Mouse (Mus musculus): ENCODE measurements around the gene Mroh8. TPM values are rescaled to one million over a fixed set of nuclear protein-coding genes. Genes with fewer than 3 reads are reported as not detected.
"Not testable (repeated sequence)": the region's sequence is repeated elsewhere in the genome, so short reads cannot be mapped to it uniquely, and the experiment has no call there.

Mroh8 gene
- total RNA-seq, 2 experiments from 2014 or later, result 1.3 to 1.6 TPM

DNA sequence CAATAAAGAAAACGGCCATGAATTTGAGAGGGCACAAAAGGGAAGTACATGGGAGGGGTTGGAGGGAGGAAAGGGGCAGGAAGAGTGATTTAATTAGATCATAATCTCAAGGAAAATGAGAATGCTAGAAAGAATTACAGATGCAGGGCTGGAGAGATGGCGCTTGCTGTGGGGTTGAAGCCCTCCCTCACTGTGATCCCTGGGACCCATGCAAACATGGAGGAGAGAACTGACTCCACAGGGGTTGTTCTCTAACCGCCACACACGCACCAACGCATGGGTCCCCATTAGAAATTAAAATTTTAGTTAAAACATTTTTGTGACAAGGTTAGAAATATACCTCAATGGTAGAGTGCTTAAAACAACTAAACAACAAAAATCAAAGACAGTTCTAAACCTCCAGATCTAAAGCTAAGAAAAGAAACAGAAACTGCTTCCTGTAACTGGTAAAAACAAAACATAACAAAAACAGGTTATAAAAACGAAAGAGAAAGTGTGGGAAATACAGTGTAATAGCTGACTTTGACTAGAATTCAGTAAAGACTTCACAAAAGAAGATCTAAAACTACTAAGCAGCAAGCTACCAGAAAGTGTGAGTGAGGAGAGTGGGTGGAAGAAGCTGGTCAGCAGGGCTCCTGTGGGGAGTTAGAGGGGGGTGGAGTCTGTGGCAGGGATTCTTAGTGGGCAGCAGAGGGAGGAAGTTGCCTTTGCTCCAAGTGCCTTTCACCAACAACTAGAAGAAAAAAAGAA lies 78.1 kb downstream of the Mroh8 start:
- DNase-seq (ENCODE audit: low spot score in 2 of 2), result peak in 1 of 2 experiments; percentile 12

DNA sequence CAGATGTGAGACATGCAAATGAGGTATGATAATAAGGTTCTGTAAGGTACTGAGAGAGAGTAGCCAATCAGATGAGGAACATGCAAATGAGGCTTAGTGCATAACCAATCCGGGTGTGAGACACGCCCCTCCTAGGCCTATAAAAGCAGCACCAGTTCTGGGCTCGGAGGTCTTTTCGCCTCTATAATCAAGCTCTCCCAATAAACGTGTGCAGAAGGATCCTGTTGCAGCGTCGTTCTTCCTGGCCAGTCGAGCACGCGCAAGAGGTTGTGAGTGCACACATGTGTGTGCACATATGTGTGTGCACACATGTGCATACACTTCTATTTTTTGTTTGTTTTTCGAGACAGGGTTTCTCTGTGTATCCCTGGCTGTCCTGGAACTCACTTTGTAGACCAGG lies 80.9 kb downstream of the Mroh8 start:
- DNase-seq (ENCODE audit: low spot score in 2 of 2), result not testable (repeated sequence)

DNA sequence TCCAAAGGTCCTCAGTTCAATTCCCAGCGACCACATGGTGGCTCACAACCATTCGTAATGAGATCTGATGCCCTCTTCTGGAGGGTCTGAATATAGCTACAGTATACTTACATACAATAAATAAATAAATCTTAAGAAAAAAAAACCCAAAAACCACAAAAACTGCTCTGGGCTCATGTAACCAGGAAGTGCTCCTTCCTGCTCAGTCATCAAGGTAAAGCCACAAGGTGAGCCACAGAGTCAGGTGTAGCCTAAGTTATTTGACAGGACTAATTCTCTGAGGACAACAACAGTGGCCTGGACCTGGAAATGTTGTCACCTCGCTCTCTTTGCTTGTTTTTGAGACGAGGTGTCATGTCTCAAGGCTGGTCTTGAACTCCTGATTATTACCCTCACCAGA lies 88.7 kb downstream of the Mroh8 start:
- DNase-seq (ENCODE audit: low spot score in 2 of 2), result no peak

DNA sequence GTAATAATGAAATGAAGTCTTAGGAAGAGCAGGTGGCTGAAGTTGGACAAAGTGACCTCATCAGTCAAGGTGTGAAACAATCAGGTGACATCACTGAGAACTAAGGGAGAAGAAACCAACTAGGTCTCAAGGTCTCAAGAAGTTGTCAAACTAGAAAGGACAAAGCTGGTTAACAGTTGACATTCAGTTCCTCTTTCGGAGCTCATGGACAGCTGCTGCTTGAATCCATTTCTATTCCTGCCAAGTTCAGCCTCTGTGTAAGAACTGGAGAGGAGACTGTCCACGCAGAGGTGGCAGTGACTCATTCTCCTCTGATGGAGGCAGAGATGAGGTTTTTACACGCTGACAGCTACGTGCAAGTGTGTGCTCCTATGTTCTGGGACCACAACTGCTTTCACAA lies 92.1 kb downstream of the Mroh8 start:
- DNase-seq (ENCODE audit: low spot score in 2 of 2), result no peak

DNA sequence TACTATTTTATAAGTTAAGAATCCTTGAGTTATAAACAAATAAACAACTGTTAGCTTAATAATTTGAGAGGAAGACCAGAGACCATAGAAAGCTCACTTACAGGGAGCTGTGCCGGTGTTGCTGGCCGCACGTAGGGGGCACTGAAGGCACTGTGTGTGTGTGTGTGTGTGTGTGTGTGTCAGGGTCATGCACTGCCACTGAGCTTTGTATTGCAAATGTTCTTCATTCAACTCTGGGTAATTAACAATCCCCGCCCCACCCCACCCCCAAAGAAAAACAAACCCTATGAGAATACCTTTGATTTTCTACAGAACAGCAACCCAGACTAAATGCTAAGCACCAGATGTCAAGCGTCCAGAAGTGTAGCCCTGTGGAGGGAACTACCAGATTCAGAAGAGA lies 92.8 kb downstream of the Mroh8 start:
- DNase-seq (ENCODE audit: low spot score in 2 of 2), result no peak

DNA sequence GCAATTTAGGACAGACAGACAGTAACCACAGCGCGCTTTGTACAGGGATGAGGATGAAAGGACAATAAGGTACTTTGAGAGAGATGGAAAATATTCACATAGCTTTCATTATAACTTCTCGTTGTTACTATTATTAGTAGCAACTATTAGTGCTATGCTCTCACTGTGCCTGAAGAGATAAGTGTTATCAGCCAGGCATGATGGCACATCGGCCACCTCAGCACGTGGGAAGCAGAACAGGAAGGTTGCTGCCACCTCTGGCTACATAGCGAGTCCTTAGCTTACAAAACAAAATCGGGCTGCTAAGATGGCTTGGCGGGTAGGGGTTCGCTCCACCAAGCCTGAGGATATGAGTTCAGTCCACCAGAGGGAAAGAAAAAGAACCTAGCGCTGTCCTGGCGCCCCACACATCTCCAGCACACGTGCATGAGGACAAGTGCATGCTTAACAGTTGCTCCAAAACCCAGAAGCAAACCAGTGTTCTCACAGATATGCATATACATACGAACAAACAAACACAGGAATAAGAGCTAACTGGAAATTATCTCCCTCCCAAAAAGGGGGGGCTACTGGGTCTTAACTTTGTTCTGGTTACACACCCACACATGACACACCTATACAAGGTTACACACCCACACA lies 94.2 kb downstream of the Mroh8 start:
- no peak for DNase-seq (ENCODE audit: low spot score in 2 of 2)

DNA sequence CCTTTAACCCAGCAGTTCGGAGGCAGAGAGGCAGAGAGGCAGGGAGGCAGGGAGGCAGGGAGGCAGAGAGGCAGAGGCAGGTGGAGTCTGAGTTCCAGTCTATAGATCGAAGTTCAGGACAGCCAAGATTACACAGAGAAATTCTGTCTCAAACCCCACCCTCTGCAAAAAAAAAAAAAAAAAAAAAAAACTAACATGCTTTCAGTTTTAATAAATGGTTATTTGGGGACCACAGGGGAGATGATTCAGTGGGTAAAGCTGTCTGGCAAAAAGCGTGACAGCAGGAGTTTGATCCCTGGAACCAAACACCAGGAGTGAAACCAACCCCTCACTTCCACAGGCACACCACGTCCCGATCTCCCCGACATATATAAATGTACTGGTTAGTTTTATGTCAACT lies 101.2 kb downstream of the Mroh8 start:
- DNase-seq (ENCODE audit: low spot score in 2 of 2), result no peak

DNA sequence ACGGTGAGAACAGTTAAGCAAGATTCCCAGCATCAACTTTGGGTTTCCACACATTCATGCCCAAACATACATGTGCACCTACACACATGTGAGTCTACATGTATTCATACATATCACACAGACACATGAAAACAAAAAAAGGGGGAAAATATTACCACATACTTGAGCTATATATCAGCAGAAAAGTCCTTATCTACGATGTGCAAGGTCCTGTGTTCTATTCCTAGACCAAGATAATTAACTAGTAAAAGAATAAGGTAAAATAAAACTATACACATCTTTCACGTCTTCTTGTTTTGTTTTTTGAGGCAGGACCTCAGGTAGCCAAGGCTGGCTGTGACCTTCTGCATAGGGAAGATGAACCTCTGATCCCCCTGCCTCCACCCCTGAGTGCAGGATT lies 103.1 kb downstream of the Mroh8 start:
- no peak for DNase-seq (ENCODE audit: low spot score in 2 of 2)

DNA sequence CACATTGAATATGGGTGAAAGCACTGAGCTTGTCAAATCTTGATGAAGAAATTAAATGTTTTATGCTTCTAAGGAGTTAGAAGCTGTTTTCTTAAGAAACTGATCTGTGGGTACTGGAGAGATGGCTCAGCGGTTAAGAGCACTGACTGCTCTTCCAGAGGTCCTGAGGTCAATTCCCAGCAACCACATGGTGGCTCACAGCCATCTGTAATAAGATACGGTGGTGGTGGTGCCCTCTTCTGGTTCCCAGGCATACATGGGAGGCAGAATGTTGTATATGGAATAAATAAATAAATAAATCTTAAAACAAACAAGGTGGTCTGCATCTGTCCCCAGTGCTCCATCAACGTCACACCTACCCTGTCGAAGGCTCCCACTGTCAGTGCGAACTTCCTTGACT lies 104.9 kb downstream of the Mroh8 start:
- no peak for DNase-seq (ENCODE audit: low spot score in 2 of 2)

DNA sequence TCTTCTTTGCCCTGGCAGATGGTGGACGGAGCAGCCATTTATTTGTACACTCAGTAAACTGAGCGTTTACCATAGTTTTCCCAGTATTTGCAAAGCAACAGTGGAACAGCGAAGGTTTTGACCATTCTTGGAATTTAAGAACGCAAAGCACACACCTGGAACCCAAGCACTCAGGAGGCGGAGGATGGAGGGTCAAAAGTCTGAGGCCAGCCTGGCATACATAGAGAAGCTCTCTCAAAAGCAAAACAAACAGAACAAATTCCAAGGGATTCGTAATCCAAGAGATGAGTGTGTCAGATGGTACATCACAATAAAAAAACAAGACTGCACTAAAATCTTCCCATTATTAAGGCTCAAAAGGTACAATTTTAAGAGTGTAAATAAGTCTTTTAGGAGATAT lies 105.8 kb downstream of the Mroh8 start:
- DNase-seq (ENCODE audit: low spot score in 2 of 2), result no peak

DNA sequence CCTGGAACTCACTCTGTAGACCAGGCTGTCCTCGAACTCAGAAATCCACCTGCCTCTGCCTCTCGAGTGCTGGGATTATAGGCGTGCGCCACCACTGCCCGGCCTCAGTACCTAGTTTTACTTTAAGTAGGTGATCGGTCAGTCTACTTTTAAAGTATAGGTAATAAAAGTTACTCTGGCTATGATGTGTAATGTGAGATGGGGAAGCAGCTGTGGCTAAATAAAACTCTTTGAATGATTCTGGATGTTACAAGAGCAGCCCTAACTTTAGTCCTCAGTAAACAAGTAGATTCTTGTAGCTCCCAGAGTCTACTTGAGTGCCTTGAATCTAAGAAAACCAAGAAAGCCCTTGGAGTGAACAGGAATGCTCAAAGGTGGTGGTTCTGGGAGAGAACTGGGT lies 106.4 kb downstream of the Mroh8 start:
- DNase-seq (ENCODE audit: low spot score in 2 of 2), result no peak

DNA sequence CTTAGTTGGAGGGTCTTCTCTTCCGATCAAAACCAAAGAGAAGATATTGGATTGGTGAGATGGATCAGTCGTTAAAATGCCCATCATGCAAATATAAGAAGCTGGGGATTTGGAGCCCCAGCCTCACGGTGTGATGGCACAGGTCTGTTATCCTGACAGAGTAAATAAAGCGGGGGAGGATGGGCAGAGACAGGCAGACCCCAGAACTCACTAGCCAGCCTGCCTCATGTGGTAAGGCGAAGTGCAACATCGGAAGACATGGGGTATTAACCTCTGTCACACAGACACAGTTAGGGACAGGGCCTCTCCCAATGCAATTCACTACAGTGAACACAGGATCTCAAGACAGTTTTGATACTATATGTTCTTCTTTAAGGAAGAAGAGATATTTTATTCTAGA lies 108.7 kb downstream of the Mroh8 start:
- DNase-seq (ENCODE audit: low spot score in 2 of 2), result no peak

DNA sequence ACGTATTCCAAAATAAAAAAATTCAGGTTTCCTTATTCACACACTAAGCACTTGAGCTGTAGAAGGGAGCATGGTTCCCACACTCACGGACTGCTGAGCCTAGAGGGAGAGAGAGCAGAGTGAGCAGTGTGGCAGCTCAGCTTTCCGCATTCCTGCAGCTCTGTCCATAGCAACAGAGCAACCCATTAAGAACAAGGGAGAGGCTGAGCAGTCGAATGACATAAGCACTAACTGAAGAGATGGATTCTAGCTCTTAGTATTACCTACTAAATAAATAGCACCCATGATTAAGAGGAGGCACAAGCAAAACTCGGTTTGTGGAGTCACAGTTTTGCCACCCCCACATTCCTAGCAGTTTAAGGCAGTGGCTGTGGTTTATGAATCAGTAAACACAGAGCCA lies 109.2 kb downstream of the Mroh8 start:
- DNase-seq (ENCODE audit: low spot score in 2 of 2), result no peak

DNA sequence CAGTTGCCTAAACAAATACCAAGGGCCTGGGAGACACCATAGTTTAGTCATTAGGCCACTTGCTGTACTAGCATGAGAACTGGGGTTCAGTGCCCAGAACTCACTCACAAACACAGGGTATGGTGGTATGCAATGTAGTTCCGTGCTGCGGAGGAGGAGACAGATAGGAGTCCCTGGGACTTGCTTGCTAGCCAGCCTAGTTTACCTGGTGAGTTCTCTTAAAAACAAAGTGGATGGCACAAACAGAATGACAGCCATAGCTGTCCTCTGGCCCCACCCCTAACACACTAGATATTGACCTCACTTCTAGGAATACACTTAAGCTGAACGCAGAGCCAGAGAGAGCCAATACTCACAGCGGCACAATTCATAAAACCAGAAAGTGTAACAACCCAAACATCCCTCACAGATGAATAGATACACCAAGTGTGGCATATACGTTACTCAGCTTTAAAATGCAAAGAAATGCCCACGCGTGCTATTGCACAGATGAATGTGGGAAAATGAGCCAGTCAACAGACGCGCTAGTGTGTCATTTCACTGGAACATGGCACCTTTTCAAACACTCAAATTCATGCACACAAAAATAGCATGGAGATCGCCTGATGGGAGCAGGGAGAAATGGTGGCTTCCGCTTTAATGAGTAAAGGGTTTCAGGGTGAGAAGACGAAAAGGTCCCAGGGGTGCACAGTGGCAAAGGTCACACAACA lies 112.8 kb downstream of the Mroh8 start:
- DNase-seq (ENCODE audit: low spot score in 2 of 2), result peak; percentile 17 to 21

DNA sequence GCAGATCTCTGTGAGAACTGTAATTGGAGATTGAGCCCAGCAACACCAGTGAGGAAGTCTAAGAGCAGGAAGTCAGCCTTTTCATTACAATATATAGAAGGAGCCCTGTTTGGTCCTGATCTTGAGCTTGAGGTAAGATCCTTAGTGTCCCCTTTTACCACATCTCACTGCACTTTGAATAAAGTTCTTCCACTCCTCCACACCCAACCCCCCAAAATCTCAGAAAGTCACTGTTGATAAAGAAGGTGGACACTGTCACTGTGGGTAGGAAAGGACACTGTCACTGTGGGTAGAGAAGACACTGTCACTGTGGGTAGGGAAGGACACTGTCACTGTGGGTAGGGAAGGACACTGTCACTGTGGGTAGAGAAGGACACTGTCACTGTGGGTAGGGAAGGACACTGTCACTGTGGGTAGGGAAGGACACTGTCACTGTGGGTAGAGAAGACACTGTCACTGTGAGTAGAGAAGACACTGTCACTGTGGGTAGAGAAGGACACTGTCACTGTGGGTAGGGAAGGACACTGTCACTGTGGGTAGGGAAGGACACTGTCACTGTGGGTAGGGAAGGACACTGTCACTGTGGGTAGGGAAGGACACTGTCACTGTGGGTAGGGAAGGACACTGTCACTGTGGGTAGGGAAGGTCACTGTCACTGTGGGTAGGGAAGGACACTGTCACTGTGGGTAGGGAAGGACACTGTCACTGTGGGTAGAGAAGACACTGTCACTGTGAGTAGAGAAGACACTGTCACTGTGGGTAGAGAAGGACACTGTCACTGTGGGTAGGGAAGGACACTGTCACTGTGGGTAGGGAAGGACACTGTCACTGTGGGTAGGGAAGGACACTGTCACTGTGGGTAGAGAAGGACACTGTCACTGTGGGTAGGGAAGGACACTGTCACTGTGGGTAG lies 113.8 kb downstream of the Mroh8 start:
- not testable (repeated sequence) for DNase-seq (ENCODE audit: low spot score in 2 of 2)

DNA sequence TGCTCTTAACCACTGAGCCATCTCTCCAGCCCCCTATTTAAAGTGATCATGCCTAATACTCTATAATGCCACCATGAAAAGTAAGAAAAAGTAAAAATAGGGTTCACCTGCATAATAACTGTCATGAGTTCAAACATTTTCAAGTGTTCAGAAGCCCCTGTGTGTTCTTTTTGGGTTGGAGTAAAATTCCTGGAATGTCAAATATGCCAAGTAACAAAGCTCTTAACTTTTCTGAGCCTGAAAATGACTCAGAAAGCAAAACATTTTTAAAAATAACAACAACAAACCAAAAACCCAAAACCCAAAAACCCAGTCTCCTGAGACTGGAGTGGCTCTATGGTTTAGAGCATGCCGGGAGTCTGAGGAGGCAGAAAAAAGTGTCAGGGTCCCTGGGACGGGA lies 115.2 kb downstream of the Mroh8 start:
- DNase-seq (ENCODE audit: low spot score in 2 of 2), result no peak

Other genes starting within 250 kb of the Mroh8 start
- 10 to 100 TPM; 17.1 to 17.7 TPM for gene Soga1, start 200.3 kb downstream of the Mroh8 start, total RNA-seq (2021)
- not detected for gene Tldc2, start 192.5 kb downstream of the Mroh8 start, total RNA-seq (2021)
- 10 to 100 TPM; 12.7 to 13.9 TPM for gene Samhd1, start 144.3 kb downstream of the Mroh8 start, total RNA-seq (2021)
- 1 to 10 TPM; 1.4 to 1.8 TPM for gene Rbl1, start 75.0 kb downstream of the Mroh8 start, total RNA-seq (2021)
- 100 to 1,000 TPM; 136 to 138 TPM for gene Rpn2, start 532 bp downstream of the Mroh8 start, total RNA-seq (2021)
- gene Ghrh, start 68.0 kb upstream of the Mroh8 start, total RNA-seq (2021), result not detected
- 10 to 100 TPM; 54.6 to 56.6 TPM for gene Manbal, start 88.0 kb upstream of the Mroh8 start, total RNA-seq (2021)
- 100 to 1,000 TPM; 135 to 137 TPM for gene Src, start 138.9 kb upstream of the Mroh8 start, total RNA-seq (2021)

All from left cerebral cortex, adult 18-20 months (tissue).